Mouse (Mus musculus) lung, postnatal 0 days (tissue): ENCODE data around the gene Msto1. TPM values are rescaled to one million over a fixed set of nuclear protein-coding genes. Genes with fewer than 3 reads are reported as not detected.
"Not testable (repeated sequence)": the region's sequence is repeated elsewhere in the genome, so short reads cannot be mapped to it uniquely, and the experiment has no call there.

Experiments used
- ATAC-seq: fragments of 200-750 bp; cut with Nextera tagmentation; 2 replicates; pipeline ENCODE4 v1.8.0; 2017; ENCODE audit warnings: moderate library complexity
- DNase-seq: peaks from one replicate; pipeline ENCODE4 v3.0.0-alpha.2; 2016; ENCODE audit warnings: low spot score
- H3K27ac ChIP-seq: fragments of 300-500 bp; sonication (generic); 2 replicates; pipeline ENCODE4 v1.5.1; 2014; ENCODE audit warnings: antibody characterized with exemption, mild to moderate bottlenecking, low read length, mixed read lengths
- H3K27me3 ChIP-seq: fragments of 300-500 bp; sonication (generic); replicated peaks from 2 replicates; pipeline ENCODE4 v1.6.1; 2014; ENCODE audit warnings: low read length, mixed read lengths; ENCODE audit not compliant: insufficient read depth
- H3K36me3 ChIP-seq: fragments of 300-500 bp; sonication (generic); 2 replicates; pipeline ENCODE4 v1.6.1; 2014; ENCODE audit warnings: low read length, mixed read lengths; ENCODE audit not compliant: insufficient read depth
- H3K4me1 ChIP-seq: fragments of 300-500 bp; sonication (generic); 2 replicates; pipeline ENCODE4 v1.6.1; 2014; ENCODE audit warnings: antibody characterized with exemption, low read depth, low read length, mixed read lengths; ENCODE audit not compliant: insufficient read depth
- H3K4me2 ChIP-seq: fragments of 300-500 bp; sonication (generic); replicated peaks from 2 replicates; pipeline ENCODE4 v1.6.1; 2014; ENCODE audit warnings: low read depth, mild to moderate bottlenecking, low read length, moderate library complexity, mixed read lengths
- H3K4me3 ChIP-seq: fragments of 300-500 bp; sonication (generic); 2 replicates; pipeline ENCODE4 v1.5.1; 2014; ENCODE audit warnings: low read depth, low read length
- H3K9ac ChIP-seq: fragments of 300-500 bp; sonication (generic); replicated peaks from 2 replicates; pipeline ENCODE4 v1.6.1; 2014; ENCODE audit warnings: low read depth, mild to moderate bottlenecking
- H3K9me3 ChIP-seq: fragments of 300-500 bp; sonication (generic); 2 replicates; pipeline ENCODE4 v1.6.1; 2016; ENCODE audit warnings: low read length, mixed read lengths
- CTCF ChIP-seq: IDR thresholded peaks from 2 replicates; pipeline ENCODE4 v1.5.1; 2016; ENCODE audit warnings: antibody characterized with exemption, mild to moderate bottlenecking
- EP300 ChIP-seq: IDR thresholded peaks from 2 replicates; pipeline ENCODE4 v1.6.1; 2016; ENCODE audit warnings: antibody characterized with exemption, mild to moderate bottlenecking, control low read depth
- WGBS: fragments of 180-500 bp; shearing (Covaris S2); extraction: QIAGEN DNeasy Blood & Tissue Kit; methylation state at CpG from one replicate; pipeline ENCODE4 v1.1.7; 2014; 5-methylcytosine and 5-hydroxymethylcytosine counted together
- polyA plus RNA-seq: library from polyadenylated mRNA; unstranded; fragments of >200 nt; fragmentation: Nextera tagmentation; extraction: Ambion mirVana; gene quantifications from 2 replicates; pipeline ENCODE4 v1.2.1, GENCODE M21; 2015

The Msto1 gene
- 23.2 and 24.6 TPM in 2 replicates for polyA plus RNA-seq

DNA sequence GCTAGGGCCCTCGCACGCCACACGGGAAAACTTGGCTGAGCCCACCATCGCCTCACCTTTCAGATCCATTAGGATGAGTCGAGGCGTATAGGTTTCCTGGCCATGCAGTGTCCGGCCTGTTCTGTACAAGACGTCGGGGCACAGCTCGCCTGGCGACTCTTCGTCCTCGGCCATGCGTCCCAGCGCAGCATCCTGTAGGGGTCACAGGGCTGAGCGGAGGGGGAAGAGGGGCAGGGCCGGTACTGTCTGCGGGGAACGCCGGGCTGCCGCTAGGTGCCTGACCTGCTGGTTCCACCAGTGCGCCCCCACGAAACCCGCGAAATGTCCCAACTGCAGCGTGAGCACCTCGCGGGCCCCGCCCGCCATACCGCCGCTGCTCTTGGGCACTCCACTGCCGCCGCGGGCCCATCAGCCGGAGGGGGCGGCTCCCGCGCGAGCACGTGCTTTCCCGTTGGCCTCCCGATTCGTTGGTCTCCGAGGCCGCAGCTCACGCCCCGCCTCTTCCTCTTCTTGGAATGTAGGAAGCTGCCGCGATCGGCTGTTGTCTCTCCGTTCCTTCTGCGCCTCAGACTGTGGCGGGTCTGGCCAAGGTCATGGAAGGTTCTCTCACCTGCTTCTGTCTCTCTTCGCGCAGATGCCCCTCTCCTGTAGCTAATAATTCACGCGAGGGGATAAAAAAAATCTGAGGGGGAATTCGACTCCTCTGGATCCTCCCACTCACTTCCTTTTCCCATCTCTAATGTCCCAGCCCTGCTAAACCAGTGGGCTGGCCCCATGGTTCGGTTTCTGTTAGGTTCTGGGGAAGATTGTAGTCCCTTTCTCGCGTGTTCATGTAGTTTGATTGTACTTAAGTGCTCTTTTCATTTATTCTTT lies at the start of gene Msto1:
TSS of gene Msto1 (minus strand) at position 489 of the 873 bp plus-strand sequence.
- Histone ChIP-seq H3K27me3 (no peaks in the 10 kb centered on the region), H3K4me1 (peaks cover 5% of the 10 kb centered on the region; the same call in 1 of the 2 replicates), H3K4me3 (peak within 1 kb of the TSS; percentile 70), H3K9me3 (no peaks in the 10 kb centered on the region), H3K4me2 (peak within 1 kb of the TSS; percentile 71), H3K9ac (peak within 1 kb of the TSS; percentile 51), H3K36me3 (0 out of 2 replicates have a peak, but pooled peaks cover 6% of the 10 kb centered on the region), H3K27ac (peak within 1 kb of the TSS; percentile 85)
- ATAC-seq (peak; percentile 99), DNase-seq (peak; percentile 97)
- under 1% methylated on average over 60 of the region's 62 CpGs for WGBS
- TF ChIP-seq EP300: no peak
- peak; percentile 37 for TF ChIP-seq CTCF

DNA sequence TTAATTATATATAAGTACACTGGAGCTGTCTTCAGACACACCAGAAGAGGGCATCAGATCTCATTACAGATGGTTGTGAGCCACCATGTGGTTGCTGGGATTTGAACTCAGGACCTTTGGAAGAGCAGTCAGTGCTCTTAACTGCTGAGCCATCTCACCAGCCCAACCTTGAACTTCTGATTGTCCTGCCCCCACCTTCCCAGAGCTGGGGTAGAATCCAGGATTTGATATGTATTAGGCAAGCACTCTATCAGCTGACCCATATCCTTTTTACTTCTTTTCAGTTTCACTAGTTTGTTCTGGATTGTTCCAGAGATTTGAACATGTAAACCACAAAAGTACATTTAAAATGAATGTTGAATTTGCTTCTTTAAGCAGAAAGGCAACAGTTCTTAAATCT lies 49.4 kb upstream of the Msto1 start:
- not testable (repeated sequence) for H3K4me3 ChIP-seq, H3K9ac ChIP-seq, H3K27me3 ChIP-seq, H3K36me3 ChIP-seq, ATAC-seq, H3K4me1 ChIP-seq, H3K4me2 ChIP-seq, H3K27ac ChIP-seq, DNase-seq, H3K9me3 ChIP-seq

DNA sequence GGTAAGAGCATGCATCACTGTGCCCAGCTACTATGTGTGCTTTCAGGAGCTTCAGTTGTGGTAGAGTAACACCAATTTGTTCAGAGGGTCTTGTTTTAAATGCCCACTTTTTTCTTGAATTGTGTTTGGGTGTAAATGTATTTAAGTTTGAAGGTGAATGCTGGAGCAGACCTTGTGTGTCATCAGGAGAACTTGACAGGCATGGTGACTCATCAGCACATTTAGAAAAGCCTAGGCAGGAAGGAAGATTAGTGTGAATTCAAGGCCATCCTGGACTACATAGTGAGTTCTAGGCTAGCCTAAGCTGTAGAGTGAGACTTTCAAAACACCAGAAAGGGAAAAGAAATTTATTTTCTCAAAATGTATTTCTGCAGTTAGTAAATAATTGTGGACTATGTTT lies 39.9 kb upstream of the Msto1 start:
- Histone ChIP-seq H3K9ac (no peak overlapping the region), H3K36me3 (no peaks in the 10 kb centered on the region)
- ATAC-seq: no peak

DNA sequence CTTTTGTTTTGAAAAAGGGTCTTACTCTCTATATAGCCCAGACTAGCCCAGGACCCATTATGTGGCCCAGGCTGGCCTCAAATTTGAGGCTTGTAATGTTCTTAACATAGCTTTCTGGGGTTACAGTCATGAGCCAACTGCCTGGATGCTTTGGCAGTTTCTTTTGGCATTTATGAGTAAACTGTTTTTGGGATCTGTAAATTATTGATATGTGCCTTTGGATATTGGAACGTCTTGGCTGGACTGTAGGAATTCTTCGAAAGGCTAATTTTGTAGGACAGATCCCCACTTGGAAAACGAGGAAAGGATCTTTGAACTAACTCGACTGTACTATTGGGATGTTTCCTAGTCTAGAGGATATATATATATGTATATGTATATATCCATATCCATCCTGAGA lies 39.4 kb upstream of the Msto1 start:
- 0 out of 2 replicates have a peak, but pooled peaks cover 2% of the 10 kb centered on the region for H3K4me1 ChIP-seq
- H3K9me3 ChIP-seq: no peaks in the 10 kb centered on the region
- 78% methylated on average over 4 of the region's 4 CpGs for WGBS
- no peak overlapping the region for H3K27ac ChIP-seq
- no peaks in the 10 kb centered on the region for H3K36me3 ChIP-seq
- H3K4me2 ChIP-seq: no peak overlapping the region
- H3K9ac ChIP-seq: no peak overlapping the region
- H3K27me3 ChIP-seq: no peaks in the 10 kb centered on the region
- no peak overlapping the region for H3K4me3 ChIP-seq
- TF ChIP-seq CTCF (no peak), EP300 (no peak)
- ATAC-seq (no peak), DNase-seq (no peak)

More for the DNA sequence above, 39.9 kb upstream of the Msto1 start:
- Histone ChIP-seq H3K27ac (no peak overlapping the region), H3K4me3 (no peak overlapping the region), H3K27me3 (no peaks in the 10 kb centered on the region), H3K9me3 (no peaks in the 10 kb centered on the region), H3K4me1 (0 out of 2 replicates have a peak, but pooled peaks cover 2% of the 10 kb centered on the region), H3K4me2 (no peak overlapping the region)
- no peak for DNase-seq
- TF ChIP-seq CTCF: no peak
- TF ChIP-seq EP300: no peak

DNA sequence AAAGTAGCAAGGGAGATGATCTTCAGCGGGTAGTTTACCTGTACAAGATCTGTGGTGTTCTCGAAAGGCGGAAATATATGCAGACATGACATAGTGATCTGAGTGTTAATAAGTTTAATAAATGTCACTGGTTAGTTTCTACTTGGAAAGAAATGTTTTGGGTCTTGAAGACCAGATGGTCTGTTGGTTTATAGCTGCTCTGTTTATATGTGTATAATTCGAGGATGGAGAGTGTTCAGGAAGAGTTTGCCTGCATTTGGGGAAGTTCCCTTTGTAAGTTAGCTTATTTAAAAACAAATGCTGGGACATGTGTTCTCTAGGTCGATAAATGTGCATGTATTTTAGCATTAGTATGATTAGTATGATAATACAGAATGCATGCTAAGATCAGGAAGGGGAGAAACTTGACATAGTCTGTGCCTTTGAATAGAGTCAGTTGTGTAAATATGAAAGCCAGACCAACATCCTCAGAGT lies 37.6 kb upstream of the Msto1 start:
- peak overlapping the region; percentile 98 for H3K9ac ChIP-seq
- no peaks in the 10 kb centered on the region for H3K36me3 ChIP-seq

DNA sequence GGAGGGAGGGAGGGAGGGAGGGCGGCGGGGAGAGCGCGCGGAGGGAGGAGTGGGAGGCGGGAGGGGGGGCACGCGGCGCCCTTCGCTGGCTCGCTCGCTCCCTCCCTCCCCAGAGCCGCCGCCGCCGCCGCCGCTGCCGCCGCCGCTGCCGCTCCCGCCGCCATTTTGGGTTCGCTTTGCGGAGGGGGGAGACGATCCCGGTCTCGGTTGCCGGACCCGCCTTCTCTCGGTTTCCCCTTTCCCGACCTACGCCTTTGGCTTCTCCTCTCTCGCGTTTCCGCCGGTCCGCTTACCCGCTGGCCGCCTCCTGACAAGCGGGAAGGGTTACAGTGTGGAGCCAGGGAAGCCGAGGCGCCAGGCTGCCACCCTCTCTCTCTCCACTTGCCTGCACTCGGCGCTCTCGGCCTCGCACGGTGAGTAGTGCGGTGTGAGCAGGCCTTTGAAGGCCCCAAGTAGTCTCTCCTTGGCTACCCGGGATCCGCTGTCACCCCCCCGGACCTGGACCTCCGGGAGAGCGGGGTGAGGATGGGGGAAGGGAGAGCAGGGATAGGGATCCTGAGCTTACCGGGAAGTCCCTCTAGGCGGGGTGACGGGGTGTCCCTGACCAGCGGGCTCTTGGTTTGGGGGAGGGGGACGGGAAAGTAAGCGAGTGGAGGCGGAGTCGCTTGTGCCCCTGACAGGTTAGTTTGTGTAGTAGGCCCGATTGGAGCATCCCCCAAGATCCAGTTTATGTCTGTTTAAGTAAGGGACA lies 37.0 kb upstream of the Msto1 start, which contains the start of the genes Ash1l and Dap3:
TSS of gene Ash1l (plus strand) at position 47 of the 751 bp plus-strand sequence.
TSS of gene Dap3 (minus strand) at position 606 of the 751 bp plus-strand sequence.
- Histone ChIP-seq H3K27me3 (no peaks in the 10 kb centered on the region), H3K9ac (peak within 1 kb of the TSS; percentile 98), H3K4me3 (peak within 1 kb of the TSS; percentile 92), H3K4me1 (0 out of 2 replicates have a peak, but pooled peaks cover 2% of the 10 kb centered on the region), H3K4me2 (peak within 1 kb of the TSS; percentile 72), H3K9me3 (no peaks in the 10 kb centered on the region), H3K36me3 (no peaks in the 10 kb centered on the region), H3K27ac (peak within 1 kb of the TSS; percentile 99)
- TF ChIP-seq EP300 (no peak), CTCF (peak; percentile 68)
- peak; percentile 92 for DNase-seq
- WGBS: 1% methylated on average over 38 of the region's 64 CpGs
- ATAC-seq: peak; percentile 76

More for the DNA sequence above, 37.6 kb upstream of the Msto1 start:
- DNase-seq: no peak
- ATAC-seq: no peak
- H3K4me3 ChIP-seq: peak overlapping the region; percentile 92
- WGBS: under 1% methylated on average over 5 of the region's 5 CpGs
- peak overlapping the region; percentile 72 for H3K4me2 ChIP-seq
- H3K27me3 ChIP-seq: no peaks in the 10 kb centered on the region
- 0 out of 2 replicates have a peak, but pooled peaks cover 2% of the 10 kb centered on the region for H3K4me1 ChIP-seq
- H3K9me3 ChIP-seq: no peaks in the 10 kb centered on the region
- TF ChIP-seq EP300: no peak
- TF ChIP-seq CTCF: no peak
- H3K27ac ChIP-seq: peak overlapping the region; percentile 99
